Comparison of ENCODE assay signal across 24 mouse cellular contexts in genomic region chr2:105317556-105318184, GRCm38 (mm10).
DNase-seq lines count a peak whose midpoint lies in the region; ATAC-seq lines count a peak whose summit lies in the region.
"Had no signal": no experiment of that assay in that cellular context is flagged by ENCODE, and none has a peak within 500 bp of the region (broad histone marks: within the 10 kb centered on the region; RNA-seq: fewer than 3 reads in every experiment).

No protein-coding gene starts in this region.

- ATAC-seq in hindbrain, embryonic 11.5 days (ENCODE audit: low FRiP score), result peak; percentile 43; the same call in 1 of the 2 replicates
- ATAC-seq in neural tube, embryonic 14.5 days (ENCODE audit: low read depth), result peak; percentile 69; the same call in 1 of the 2 replicates
- no peak for ATAC-seq in forebrain, embryonic 15.5 days (replicated peaks)
- ATAC-seq: CD4-positive, CD25-positive, alpha-beta regulatory T cell, adult 4 months; forebrain, embryonic 14.5 days; intestine, embryonic 15.5 days; liver, embryonic 12.5 days; Patski had no signal

- no peak overlapping the region for H3K27ac ChIP-seq in hindbrain, embryonic 11.5 days (ENCODE audit: low read depth, low read length)
- H3K27ac ChIP-seq in hindbrain, embryonic 10.5 days, result no peak overlapping the region
- H3K27ac ChIP-seq in limb, embryonic 10.5 days, result no peak overlapping the region
- no peak overlapping the region for H3K27ac ChIP-seq in neural tube, embryonic 14.5 days (ENCODE audit: low read depth, low read length)
- H3K27ac ChIP-seq in forebrain, embryonic 15.5 days (replicated peaks), result no peak overlapping the region
- H3K27ac ChIP-seq: embryonic facial prominence, embryonic 13.5 days; heart, adult 2 months; intestine, embryonic 15.5 days; limb, embryonic 12.5 days; liver, embryonic 12.5 days had no signal

- H3K9me3 ChIP-seq in hindbrain, embryonic 11.5 days (ENCODE audit: control insufficient read depth, low read length), result no peaks in the 10 kb centered on the region
- H3K9me3 ChIP-seq in hindbrain, embryonic 10.5 days, result no peaks in the 10 kb centered on the region
- H3K9me3 ChIP-seq in limb, embryonic 10.5 days (replicated peaks), result no peaks in the 10 kb centered on the region
- H3K9me3 ChIP-seq in neural tube, embryonic 14.5 days (ENCODE audit: control insufficient read depth, low read length), result no peaks in the 10 kb centered on the region
- no peaks in the 10 kb centered on the region for H3K9me3 ChIP-seq in forebrain, embryonic 15.5 days
- H3K9me3 ChIP-seq: embryonic facial prominence, embryonic 13.5 days; intestine, embryonic 15.5 days; limb, embryonic 12.5 days; liver, embryonic 12.5 days had no signal

- H3K4me3 ChIP-seq in hindbrain, embryonic 11.5 days (ENCODE audit: low read depth, low read length), result no peak overlapping the region
- no peak overlapping the region for H3K4me3 ChIP-seq in hindbrain, embryonic 10.5 days
- H3K4me3 ChIP-seq in limb, embryonic 10.5 days, result no peak overlapping the region
- no peak overlapping the region for H3K4me3 ChIP-seq in neural tube, embryonic 14.5 days (ENCODE audit: low read depth, low read length)
- no peak overlapping the region for H3K4me3 ChIP-seq in forebrain, embryonic 15.5 days
- H3K4me3 ChIP-seq: embryonic facial prominence, embryonic 13.5 days; heart, adult 2 months; intestine, embryonic 15.5 days; limb, embryonic 12.5 days; liver, embryonic 12.5 days had no signal

- no peak overlapping the region for H3K9ac ChIP-seq in hindbrain, embryonic 11.5 days (ENCODE audit: low read depth, low read length)
- H3K9ac ChIP-seq in neural tube, embryonic 14.5 days (replicated peaks; ENCODE audit: low read depth, low read length), result no peak overlapping the region
- no peak overlapping the region for H3K9ac ChIP-seq in forebrain, embryonic 15.5 days (replicated peaks)
- H3K9ac ChIP-seq: embryonic facial prominence, embryonic 13.5 days; intestine, embryonic 15.5 days; limb, embryonic 12.5 days; liver, embryonic 12.5 days had no signal

- H3K27me3 ChIP-seq in hindbrain, embryonic 11.5 days (ENCODE audit: control insufficient read depth, insufficient read depth, low read length), result no peaks in the 10 kb centered on the region
- H3K27me3 ChIP-seq in hindbrain, embryonic 10.5 days (ENCODE audit: insufficient read depth, poor library complexity, severe bottlenecking), result peaks cover 18% of the 10 kb centered on the region; the same call in 1 of the 2 replicates
- H3K27me3 ChIP-seq in limb, embryonic 10.5 days (ENCODE audit: low read depth, poor library complexity, severe bottlenecking), result peaks cover 11% of the 10 kb centered on the region; the same call in 1 of the 2 replicates
- no peaks in the 10 kb centered on the region for H3K27me3 ChIP-seq in neural tube, embryonic 14.5 days (ENCODE audit: control insufficient read depth, insufficient read depth, low read length)
- peaks cover 5% of the 10 kb centered on the region for H3K27me3 ChIP-seq in forebrain, embryonic 15.5 days
- H3K27me3 ChIP-seq: intestine, embryonic 15.5 days had no signal

- H3K4me2 ChIP-seq in hindbrain, embryonic 11.5 days (replicated peaks; ENCODE audit: low read depth, low read length), result no peak overlapping the region
- no peak overlapping the region for H3K4me2 ChIP-seq in neural tube, embryonic 14.5 days (ENCODE audit: low read depth, low read length)
- no peak overlapping the region for H3K4me2 ChIP-seq in forebrain, embryonic 15.5 days (replicated peaks)
- H3K4me2 ChIP-seq: embryonic facial prominence, embryonic 13.5 days; intestine, embryonic 15.5 days; limb, embryonic 12.5 days; liver, embryonic 12.5 days had no signal

- no peaks in the 10 kb centered on the region for H3K4me1 ChIP-seq in hindbrain, embryonic 11.5 days (replicated peaks; ENCODE audit: control insufficient read depth, insufficient read depth, low read length)
- H3K4me1 ChIP-seq in hindbrain, embryonic 10.5 days (replicated peaks), result no peaks in the 10 kb centered on the region
- peaks cover 7% of the 10 kb centered on the region for H3K4me1 ChIP-seq in limb, embryonic 10.5 days
- H3K4me1 ChIP-seq in neural tube, embryonic 14.5 days (ENCODE audit: control insufficient read depth, insufficient read depth, low read length), result no peaks in the 10 kb centered on the region
- H3K4me1 ChIP-seq in forebrain, embryonic 15.5 days, result no peaks in the 10 kb centered on the region
- H3K4me1 ChIP-seq: embryonic facial prominence, embryonic 13.5 days; intestine, embryonic 15.5 days; liver, embryonic 12.5 days had no signal

- no peak for DNase-seq in hindbrain, embryonic 11.5 days (ENCODE audit: low spot score)
- DNase-seq in hindbrain, embryonic 10.5 days (ENCODE audit: low spot score), result no peak
- peak; percentile 28 for DNase-seq in forelimb bud, embryonic 11.5 days (ENCODE audit: low read depth, low spot score)
- DNase-seq in limb, embryonic 10.5 days (ENCODE audit: low spot score), result peak; percentile 59
- no peak for DNase-seq in lung, postnatal 25 days (ENCODE audit: low spot score)
- DNase-seq: adrenal gland, postnatal 14 days; cerebellum, adult 18-20 months; gastrocnemius, postnatal 25 days; heart, adult 2 months; heart, postnatal 36 days; kidney, adult 9 months; kidney, postnatal 25 days; lung, adult 2 months; lung, postnatal 4 days; right cerebral cortex, postnatal 4 days had no signal

- WGBS in hindbrain, embryonic 11.5 days, result 61% methylated on average over 13 of the region's 13 CpGs
- 74% methylated on average over 13 of the region's 13 CpGs for WGBS in hindbrain, embryonic 10.5 days
- 55% methylated on average over 13 of the region's 13 CpGs for WGBS in limb, embryonic 10.5 days
- 42% methylated on average over 13 of the region's 13 CpGs for WGBS in neural tube, embryonic 14.5 days
- WGBS in forebrain, embryonic 15.5 days, result 66% methylated on average over 13 of the region's 13 CpGs

- H3K36me3 ChIP-seq in hindbrain, embryonic 11.5 days (ENCODE audit: control insufficient read depth, insufficient read depth, low read length), result no peaks in the 10 kb centered on the region
- no peaks in the 10 kb centered on the region for H3K36me3 ChIP-seq in hindbrain, embryonic 10.5 days
- no peaks in the 10 kb centered on the region for H3K36me3 ChIP-seq in limb, embryonic 10.5 days
- H3K36me3 ChIP-seq in neural tube, embryonic 14.5 days (ENCODE audit: control insufficient read depth, insufficient read depth, low read length), result no peaks in the 10 kb centered on the region
- H3K36me3 ChIP-seq in forebrain, embryonic 15.5 days, result no peaks in the 10 kb centered on the region
- H3K36me3 ChIP-seq: embryonic facial prominence, embryonic 13.5 days; intestine, embryonic 15.5 days; limb, embryonic 12.5 days; liver, embryonic 12.5 days had no signal

Comparison
In these comparisons a context has a peak if more than half of its experiments do, and no peak if none do; other contexts are left out.
1. DNase-seq: peak in forelimb bud, embryonic 11.5 days (single experiment) and limb, embryonic 10.5 days (single experiment); none in hindbrain, embryonic 11.5 days (single experiment), hindbrain, embryonic 10.5 days (single experiment) and lung, postnatal 25 days (single experiment).